Mouse (Mus musculus) heart, postnatal 0 days (tissue): ENCODE data around the gene Arhgap23. TPM values are rescaled to one million over a fixed set of nuclear protein-coding genes. Genes with fewer than 3 reads are reported as not detected.

Experiments
- ATAC-seq: fragments of 200-750 bp; cut with Nextera tagmentation; 2 replicates; pipeline ENCODE4 v1.8.0; 2017; ENCODE audit warnings: low read depth, moderate number of reproducible peaks, moderate library complexity; ENCODE audit not compliant: insufficient read depth
- DNase-seq: peaks from one replicate; pipeline ENCODE4 v3.0.0-alpha.2; 2016; ENCODE audit warnings: low spot score
- H3K27ac ChIP-seq: fragments of 300-500 bp; sonication (generic); 2 replicates; pipeline ENCODE4 v1.5.1; 2014; ENCODE audit warnings: low read depth, mild to moderate bottlenecking
- H3K27me3 ChIP-seq: fragments of 300-500 bp; sonication (generic); 2 replicates; pipeline ENCODE4 v1.6.1; 2014; ENCODE audit warnings: low read length, mixed read lengths; ENCODE audit not compliant: control insufficient read depth, insufficient read depth
- H3K36me3 ChIP-seq: fragments of 300-500 bp; sonication (generic); replicated peaks from 2 replicates; pipeline ENCODE4 v1.6.1; 2014; ENCODE audit warnings: low read length, mixed read lengths; ENCODE audit not compliant: control insufficient read depth, insufficient read depth
- H3K4me1 ChIP-seq: fragments of 300-500 bp; sonication (generic); 2 replicates; pipeline ENCODE4 v1.6.1; 2014; ENCODE audit warnings: antibody characterized with exemption; ENCODE audit not compliant: control insufficient read depth, insufficient read depth
- H3K4me2 ChIP-seq: fragments of 300-500 bp; sonication (generic); 2 replicates; pipeline ENCODE4 v1.6.1; 2014; ENCODE audit warnings: low read depth, mild to moderate bottlenecking, low read length, moderate library complexity
- H3K4me3 ChIP-seq: fragments of 300-500 bp; sonication (generic); 2 replicates; pipeline ENCODE4 v1.5.1; 2014; ENCODE audit warnings: low read depth, low read length
- H3K9ac ChIP-seq: fragments of 300-500 bp; sonication (generic); replicated peaks from 2 replicates; pipeline ENCODE4 v1.6.1; 2014; ENCODE audit warnings: low read depth, low read length, mixed read lengths
- H3K9me3 ChIP-seq: fragments of 300-500 bp; sonication (generic); replicated peaks from 2 replicates; pipeline ENCODE4 v1.6.1; 2016; ENCODE audit warnings: low read length; ENCODE audit not compliant: control insufficient read depth
- CTCF ChIP-seq: IDR thresholded peaks from 2 replicates; pipeline ENCODE4 v1.5.1; 2016; ENCODE audit warnings: antibody characterized with exemption, control low read depth, low read depth
- EP300 ChIP-seq: IDR thresholded peaks from 2 replicates; pipeline ENCODE4 v1.6.1; 2016; ENCODE audit warnings: antibody characterized with exemption, low read depth
- WGBS: fragments of 180-500 bp; shearing (Covaris S2); extraction: QIAGEN DNeasy Blood & Tissue Kit; methylation state at CpG from one replicate; pipeline ENCODE4 v1.1.7; 2014; 5-methylcytosine and 5-hydroxymethylcytosine counted together
- polyA plus RNA-seq: library from polyadenylated mRNA; unstranded; fragments of >200 nt; fragmentation: Nextera tagmentation; extraction: Ambion mirVana; gene quantifications from 2 replicates; pipeline ENCODE4 v1.2.1, GENCODE M21; 2015
- total RNA-seq: library from RNA; depleted of rRNA; stranded (reverse); fragments of >200 nt; gene quantifications from 2 replicates; pipeline ENCODE4 v1.2.3, GENCODE M21; 2014; ENCODE audit warnings: low replicate concordance

The Arhgap23 gene
- total and polyA plus RNA-seq, 2 experiments from 2014 or later = 3.8 to 44.0 TPM

GRCm38 (mm10) chr11:97373402-97373801 lies 41.9 kb upstream of the Arhgap23 start:
- Histone ChIP-seq H3K27ac (no peak overlapping the region), H3K36me3 (peaks cover 39% of the 10 kb centered on the region)
- 35% methylated on average over 2 of the region's 2 CpGs for WGBS

GRCm38 (mm10) chr11:97380036-97380435 lies 35.3 kb upstream of the Arhgap23 start:
- Histone ChIP-seq H3K4me2 (no peak overlapping the region), H3K4me3 (no peak overlapping the region), H3K9ac (no peak overlapping the region), H3K9me3 (no peaks in the 10 kb centered on the region), H3K36me3 (peaks cover 83% of the 10 kb centered on the region), H3K4me1 (no peaks in the 10 kb centered on the region), H3K27ac (no peak overlapping the region), H3K27me3 (no peaks in the 10 kb centered on the region)
- TF ChIP-seq CTCF = no peak
- no peak for TF ChIP-seq EP300
- WGBS = 78% methylated on average over 3 of the region's 3 CpGs
- ATAC-seq (no peak), DNase-seq (no peak)

More at GRCm38 (mm10) chr11:97373402-97373801, 41.9 kb upstream of the Arhgap23 start:
- Histone ChIP-seq H3K4me1 (peaks cover 15% of the 10 kb centered on the region), H3K27me3 (no peaks in the 10 kb centered on the region), H3K9me3 (no peaks in the 10 kb centered on the region), H3K4me3 (no peak overlapping the region), H3K4me2 (no peak overlapping the region), H3K9ac (no peak overlapping the region)
- ATAC-seq (no peak), DNase-seq (no peak)
- TF ChIP-seq CTCF (no peak), EP300 (no peak)

- H3K4me3 ChIP-seq = no peak overlapping the region
- no peak overlapping the region for H3K27ac ChIP-seq
- WGBS = 93% methylated on average over 2 of the region's 2 CpGs
- no peak overlapping the region for H3K4me2 ChIP-seq
- no peak overlapping the region for H3K9ac ChIP-seq
- H3K9me3 ChIP-seq = no peaks in the 10 kb centered on the region
- H3K36me3 ChIP-seq = peaks cover 82% of the 10 kb centered on the region
- H3K4me1 ChIP-seq = no peaks in the 10 kb centered on the region
- TF ChIP-seq CTCF = no peak
- no peak for TF ChIP-seq EP300
- DNase-seq (no peak), ATAC-seq (no peak)
- no peaks in the 10 kb centered on the region for H3K27me3 ChIP-seq
Observed at GRCm38 (mm10) chr11:97383017-97383416, 32.3 kb upstream of the Arhgap23 start.

GRCm38 (mm10) chr11:97383764-97384163 lies 31.6 kb upstream of the Arhgap23 start:
- peaks cover 78% of the 10 kb centered on the region for H3K36me3 ChIP-seq
- no peak overlapping the region for H3K9ac ChIP-seq
- no peak overlapping the region for H3K27ac ChIP-seq
- H3K27me3 ChIP-seq = no peaks in the 10 kb centered on the region
- no peak overlapping the region for H3K4me2 ChIP-seq
- ATAC-seq (no peak), DNase-seq (no peak)
- TF ChIP-seq EP300 = no peak
- TF ChIP-seq CTCF = no peak
- 66% methylated on average over 2 of the region's 2 CpGs for WGBS
- H3K4me3 ChIP-seq = no peak overlapping the region
- no peaks in the 10 kb centered on the region for H3K4me1 ChIP-seq
- H3K9me3 ChIP-seq = no peaks in the 10 kb centered on the region

DNA sequence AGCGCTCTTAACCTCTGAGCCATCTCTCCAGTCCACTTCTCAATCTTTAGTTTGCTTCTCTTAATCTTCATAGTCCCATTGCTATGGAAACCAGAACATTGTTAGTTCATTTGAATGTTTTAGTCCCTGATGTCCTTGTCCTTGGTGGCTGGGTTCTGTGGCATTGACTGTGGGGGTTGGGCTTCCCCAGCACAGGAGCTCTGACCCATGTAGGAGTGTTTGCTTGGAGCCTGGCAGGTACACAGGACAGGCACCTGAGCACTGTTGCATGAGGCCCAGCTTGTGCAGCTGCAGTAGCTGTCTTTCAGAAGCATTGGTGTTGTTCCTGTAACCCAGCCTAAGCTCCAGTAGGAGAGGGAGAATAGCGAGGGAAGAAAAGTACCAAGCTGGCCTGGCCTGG lies 27.5 kb upstream of the Arhgap23 start:
- peaks cover 85% of the 10 kb centered on the region for H3K36me3 ChIP-seq
- no peak for DNase-seq
- H3K9ac ChIP-seq = no peak overlapping the region
- H3K4me1 ChIP-seq = no peaks in the 10 kb centered on the region
- H3K4me3 ChIP-seq = no peak overlapping the region
- H3K27me3 ChIP-seq = no peaks in the 10 kb centered on the region
- no peak overlapping the region for H3K27ac ChIP-seq
- H3K9me3 ChIP-seq = no peaks in the 10 kb centered on the region
- no peak for ATAC-seq
- H3K4me2 ChIP-seq = no peak overlapping the region
- TF ChIP-seq CTCF (no peak), EP300 (no peak)
- WGBS = 84% methylated on average over 2 of the region's 2 CpGs

GRCm38 (mm10) chr11:97389127-97389526 lies 26.2 kb upstream of the Arhgap23 start:
- H3K4me1 ChIP-seq = no peaks in the 10 kb centered on the region
- no peak overlapping the region for H3K4me3 ChIP-seq
- TF ChIP-seq CTCF = no peak
- no peak for TF ChIP-seq EP300
- no peak overlapping the region for H3K4me2 ChIP-seq
- no peak overlapping the region for H3K27ac ChIP-seq
- H3K9ac ChIP-seq = no peak overlapping the region
- no peaks in the 10 kb centered on the region for H3K9me3 ChIP-seq
- no peaks in the 10 kb centered on the region for H3K27me3 ChIP-seq
- H3K36me3 ChIP-seq = peaks cover 85% of the 10 kb centered on the region
- DNase-seq (no peak), ATAC-seq (no peak)
- 77% methylated on average over 8 of the region's 8 CpGs for WGBS
